Mouse (Mus musculus): ENCODE results near the gene Gm37240.

Gene Gm37240

DNA sequence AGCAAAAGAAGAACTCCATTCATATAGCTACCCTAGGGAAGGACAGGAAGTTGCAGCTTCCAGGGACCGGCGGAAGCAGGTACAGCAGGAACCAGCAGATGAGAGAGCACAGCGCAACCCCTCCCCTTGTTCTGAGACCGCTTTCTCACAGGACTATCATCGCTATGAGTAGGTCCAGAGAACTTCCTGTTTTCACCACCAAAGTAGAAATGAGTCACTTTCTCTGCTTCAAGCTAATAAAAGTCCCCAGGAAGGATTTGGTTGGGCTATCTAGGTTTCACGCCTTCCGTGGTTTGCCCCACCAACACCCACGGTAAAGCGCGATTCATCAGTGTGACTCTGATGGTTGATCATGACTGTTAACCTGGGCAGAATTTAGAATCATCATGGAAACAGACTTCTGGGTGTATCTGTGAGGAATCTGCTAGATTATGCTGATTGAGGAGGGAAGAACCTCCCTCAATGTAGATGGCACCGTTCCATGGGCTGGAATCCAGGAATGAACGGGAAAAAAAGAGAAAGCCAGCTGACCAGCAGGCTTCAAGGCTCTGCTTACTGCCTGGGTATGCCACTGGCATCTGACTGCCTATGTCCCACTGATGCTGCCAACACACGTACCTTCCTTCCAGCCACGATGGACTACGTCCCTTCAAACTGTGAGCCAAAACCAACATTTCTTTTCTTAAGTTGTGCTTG lies 1172.1 kb downstream of the Gm37240 start:
- in situ Hi-C loops (cut with MboI, MseI): no loop called here

DNA sequence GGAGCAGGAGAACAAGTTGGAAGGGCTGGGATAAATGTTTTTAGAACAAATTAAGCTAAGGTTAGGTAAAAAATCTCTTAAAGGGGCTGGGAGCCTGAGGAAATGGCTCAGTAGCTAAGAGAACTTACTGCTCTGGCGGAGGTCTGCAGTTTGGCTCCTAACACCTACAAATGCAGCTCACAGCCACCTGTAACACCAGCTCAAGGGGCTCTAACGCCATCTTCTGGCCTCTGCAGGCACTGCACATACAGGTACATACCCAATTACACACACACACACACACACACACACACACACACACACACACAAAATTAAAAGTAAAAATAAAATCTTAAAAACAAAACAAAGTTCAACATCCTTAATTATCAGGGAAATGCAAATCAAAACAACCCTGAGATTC lies 1174.4 kb downstream of the Gm37240 start:
- in situ Hi-C loops (cut with MboI, MseI): no loop called here

DNA sequence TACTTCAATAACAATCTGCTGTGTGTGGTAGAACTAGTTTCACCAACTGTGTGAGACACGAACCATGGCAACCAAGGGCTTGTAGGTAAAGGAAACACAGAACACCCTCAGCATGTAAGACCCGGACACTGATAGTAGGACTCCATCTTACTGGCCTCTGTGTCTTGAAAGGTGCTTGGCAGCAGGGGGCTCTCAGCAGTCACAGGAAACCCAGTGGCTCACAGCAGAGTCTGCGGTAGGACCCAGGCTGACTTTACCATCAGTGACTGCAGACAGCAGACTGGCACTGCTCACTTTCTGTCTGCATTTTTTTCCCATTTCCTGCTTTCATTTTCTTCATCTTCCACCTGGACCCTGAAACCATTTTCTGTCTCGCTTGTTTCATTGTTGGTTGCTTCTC lies 1176.6 kb downstream of the Gm37240 start:
- in situ Hi-C loops (cut with MboI, MseI): no loop called here

DNA sequence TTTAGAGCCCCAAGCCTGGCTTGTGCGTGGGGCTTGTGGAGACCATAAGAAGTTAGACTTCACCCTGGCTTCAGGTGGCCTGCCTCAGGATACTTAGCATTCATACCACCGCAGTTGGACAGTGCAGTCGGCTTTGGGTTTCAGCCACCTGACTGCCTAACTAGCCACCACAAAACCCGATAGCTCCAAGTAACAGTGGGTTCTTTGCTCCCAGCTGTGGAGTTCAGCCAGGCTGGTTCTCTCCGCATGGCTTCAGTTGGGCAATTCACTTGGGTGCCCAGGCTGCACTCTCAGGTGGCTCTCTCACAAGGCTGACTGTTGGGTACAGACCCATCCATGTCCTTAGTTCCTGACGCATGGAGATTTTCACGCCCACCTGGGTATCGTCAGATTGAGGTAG lies 1177.4 kb downstream of the Gm37240 start:
- in situ Hi-C loops (cut with MboI, MseI): loop anchor here (10.0 kb wide), 1 partner anchor 475 kb away; no protein-coding TSS in a partner anchor

DNA sequence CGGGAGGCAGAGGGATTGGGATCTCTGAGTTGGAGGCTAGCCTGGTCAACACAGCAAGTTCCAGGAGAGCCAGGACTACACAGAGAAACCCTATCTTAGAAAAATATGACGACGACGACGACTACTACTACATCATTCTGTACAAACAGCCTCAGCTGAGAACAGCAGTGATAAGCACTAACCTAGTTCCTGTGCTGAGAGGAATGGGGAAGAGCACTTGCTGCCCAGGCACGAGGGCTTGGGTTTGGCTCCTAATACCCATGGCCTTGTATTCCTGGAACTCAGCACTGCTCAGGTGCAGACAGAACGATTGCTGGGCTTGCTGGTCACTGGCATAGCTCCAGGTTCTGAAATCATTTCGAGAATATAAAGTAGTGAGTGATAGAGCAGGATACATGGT lies 1178.2 kb downstream of the Gm37240 start:
- in situ Hi-C loops (cut with MboI, MseI): loop anchor here (10.0 kb wide), 1 partner anchor 476 kb away; no protein-coding TSS in a partner anchor

DNA sequence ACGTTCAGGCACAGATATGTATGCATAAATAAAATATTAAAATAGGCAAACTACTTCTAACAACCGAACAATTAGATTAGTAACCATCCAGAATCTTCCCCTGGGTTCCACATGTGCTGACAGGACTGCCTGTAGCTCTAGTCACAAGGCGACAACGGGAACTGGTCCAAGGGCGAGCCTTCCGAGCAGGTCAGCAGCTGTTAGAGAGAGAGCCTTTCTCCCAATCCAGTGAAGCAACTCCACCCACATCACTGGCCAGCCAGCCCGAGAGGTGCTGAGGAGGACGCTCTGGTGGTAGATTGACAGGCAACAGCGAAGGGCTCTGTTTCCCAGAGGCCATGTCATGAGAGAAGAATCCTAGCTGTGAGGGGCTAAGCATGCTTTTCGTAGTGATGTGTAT lies 1178.8 kb downstream of the Gm37240 start:
- in situ Hi-C loops (cut with MboI, MseI): loop anchor here (10.0 kb wide), 1 partner anchor 476 kb away; no protein-coding TSS in a partner anchor

DNA sequence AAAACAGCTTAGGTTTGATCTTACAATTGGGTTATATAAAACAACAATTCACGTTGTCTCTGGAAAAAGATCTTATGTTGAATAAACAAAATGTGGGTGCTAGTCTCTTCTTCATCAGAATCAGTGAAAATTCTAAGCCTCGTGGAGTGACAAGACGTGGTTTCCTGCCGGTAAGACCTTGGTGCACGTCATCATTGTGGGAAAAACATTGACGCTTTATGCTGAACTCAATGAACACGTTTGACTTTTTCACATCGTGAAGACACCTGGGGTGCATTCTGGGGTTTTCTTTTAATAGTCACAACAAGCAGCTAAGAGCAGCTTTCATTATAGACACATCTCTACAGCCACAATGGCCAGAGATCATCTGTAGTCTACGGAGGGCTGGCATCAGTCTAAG lies 1182.1 kb downstream of the Gm37240 start:
- in situ Hi-C loops (cut with MboI, MseI): loop anchor here (10.0 kb wide), 1 partner anchor 480 kb away; no protein-coding TSS in a partner anchor

DNA sequence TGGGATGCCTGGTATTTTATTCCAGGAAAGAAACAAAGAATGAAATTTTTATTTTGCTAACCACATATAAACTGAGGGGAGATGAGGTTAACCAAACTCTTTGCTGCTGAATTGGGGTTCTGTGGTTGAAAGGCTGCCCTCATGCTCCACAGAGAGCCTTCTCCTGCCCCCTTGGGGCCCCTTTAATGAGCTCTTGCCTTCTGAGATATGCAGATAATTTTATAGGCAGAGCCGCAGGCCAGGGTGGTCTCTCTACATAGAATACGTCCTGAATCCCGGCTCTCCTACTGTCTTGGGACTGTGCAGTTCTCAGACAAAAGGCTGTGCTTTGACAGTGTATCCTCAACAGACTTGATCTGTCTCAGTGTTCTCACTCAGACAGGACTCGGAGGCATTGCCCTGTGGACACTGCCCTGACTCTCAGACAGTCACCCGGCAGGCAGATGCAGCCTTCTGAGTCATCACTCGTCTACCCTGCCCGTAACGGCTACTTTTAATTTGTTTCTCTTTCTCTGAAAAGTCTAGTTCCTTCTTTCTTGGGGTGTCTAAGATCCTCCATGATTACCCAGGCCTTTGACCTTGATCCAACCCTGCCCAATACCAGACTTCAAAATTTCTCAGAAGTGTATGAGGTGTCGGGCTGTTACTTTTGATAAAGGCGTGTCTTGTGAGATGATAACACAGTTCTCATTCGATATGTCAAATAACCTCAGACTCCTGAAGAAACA lies 1184.1 kb downstream of the Gm37240 start:
- in situ Hi-C loops (cut with MboI, MseI): loop anchor here (10.0 kb wide), 1 partner anchor 482 kb away; no protein-coding TSS in a partner anchor

DNA sequence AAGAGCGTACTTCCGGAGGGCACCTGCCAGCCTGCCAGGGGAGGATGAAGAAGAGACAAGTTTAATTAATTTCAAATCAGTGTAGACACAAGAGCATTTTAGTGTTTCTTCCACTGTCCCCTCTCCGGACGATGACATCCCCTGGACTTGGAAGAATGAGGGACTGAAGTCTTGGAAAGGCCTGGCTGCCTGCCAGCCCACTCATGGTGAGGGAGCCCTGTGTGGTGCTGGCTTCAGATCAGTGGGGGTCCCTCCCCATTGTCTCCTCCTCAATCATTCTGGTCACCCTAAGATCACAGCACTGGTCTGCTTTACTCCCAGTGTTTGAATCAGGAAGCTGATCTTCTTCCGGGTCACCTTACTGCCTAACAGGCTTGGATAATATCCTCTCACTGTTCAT lies 1185.4 kb downstream of the Gm37240 start:
- in situ Hi-C loops (cut with MboI, MseI): loop anchor here (10.0 kb wide), 1 partner anchor 483 kb away; no protein-coding TSS in a partner anchor

DNA sequence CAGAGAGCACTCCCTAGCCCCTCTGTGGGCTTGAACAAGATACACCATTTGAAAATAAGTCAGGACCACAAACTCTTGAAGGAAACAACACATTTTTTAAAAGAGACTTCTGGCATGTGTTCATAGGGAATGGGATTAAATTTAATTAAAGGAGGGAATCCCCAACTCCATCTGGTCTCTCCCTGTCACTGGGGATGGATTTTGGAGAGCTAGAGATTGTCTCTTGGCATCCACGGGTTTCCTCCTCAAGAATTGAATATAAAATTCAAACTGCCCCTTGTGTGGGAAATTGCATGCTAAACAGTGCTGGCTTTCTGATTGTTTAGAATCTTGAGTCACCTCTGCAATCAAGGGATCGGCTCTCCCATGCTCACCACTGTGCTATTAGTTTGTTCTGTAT lies 1185.8 kb downstream of the Gm37240 start:
- in situ Hi-C loops (cut with MboI, MseI): loop anchor here (10.0 kb wide), 1 partner anchor 483 kb away; no protein-coding TSS in a partner anchor

DNA sequence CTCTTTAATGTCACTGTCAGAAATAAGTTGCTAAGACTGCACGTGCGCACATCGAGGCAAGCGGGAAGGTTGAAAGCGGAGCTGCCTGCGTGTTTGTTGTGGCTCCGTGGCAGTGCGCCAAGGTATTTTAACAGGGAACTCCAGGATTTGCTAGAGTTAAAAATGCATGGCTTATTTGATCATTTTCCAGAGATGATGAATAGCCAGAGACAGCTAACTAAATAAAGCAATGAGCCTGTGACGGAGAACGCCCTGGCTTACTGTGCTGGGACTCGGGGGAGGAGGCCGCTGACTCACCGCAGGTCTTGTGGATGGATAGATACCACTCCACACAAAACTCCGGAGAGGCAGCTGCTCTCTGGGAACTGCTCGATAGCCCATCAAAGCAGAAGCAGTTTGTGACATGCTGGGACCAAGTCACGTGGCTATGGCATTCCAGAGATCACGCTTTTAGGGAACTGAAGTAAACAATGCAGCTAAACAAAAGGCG lies 1190.8 kb downstream of the Gm37240 start:
- in situ Hi-C loops (cut with MboI, MseI): no loop called here

DNA sequence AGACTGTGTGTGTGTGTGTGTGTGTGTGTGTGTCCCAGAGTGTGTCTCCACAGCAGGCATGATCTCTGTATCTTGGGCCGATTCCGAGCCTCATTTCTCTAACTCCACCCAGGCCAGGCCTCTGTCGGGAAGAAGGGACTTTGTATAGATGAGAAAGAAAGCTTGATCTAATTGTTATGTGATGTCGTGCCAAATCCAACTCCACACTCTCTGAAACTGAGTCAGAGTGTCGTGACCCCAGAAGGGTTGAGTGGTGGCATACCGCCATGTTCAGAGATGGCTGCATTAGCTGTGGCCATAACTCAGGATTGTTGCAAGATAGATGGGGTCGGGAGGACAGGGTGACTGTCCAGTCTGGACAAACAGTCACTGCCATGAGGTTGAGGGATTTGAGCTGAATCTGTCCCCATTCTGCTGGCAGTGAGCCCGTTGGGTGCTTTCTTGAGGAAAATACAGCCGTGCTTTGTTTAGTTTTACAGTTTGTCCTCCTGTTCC lies 1191.4 kb downstream of the Gm37240 start:
- in situ Hi-C loops (cut with MboI, MseI): no loop called here

DNA sequence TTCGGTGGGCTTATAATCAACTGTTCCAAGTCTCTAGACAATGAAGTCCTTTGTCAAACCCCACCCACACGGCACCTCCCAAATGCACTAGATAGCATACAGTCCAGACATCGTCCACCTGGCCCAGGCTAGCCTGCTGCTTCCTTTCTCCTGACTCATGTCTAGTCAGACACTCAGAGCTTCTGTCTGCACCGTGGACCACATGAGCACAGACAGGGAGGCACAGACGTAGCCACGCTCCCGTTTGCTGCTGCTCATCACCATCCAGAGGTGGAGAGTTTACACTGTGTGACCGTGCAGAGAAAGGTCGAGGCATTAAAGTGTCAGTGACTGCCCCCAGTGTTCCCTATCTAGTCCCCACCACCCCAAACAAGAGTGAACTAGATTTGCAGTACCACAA lies 1191.9 kb downstream of the Gm37240 start:
- in situ Hi-C loops (cut with MboI, MseI): no loop called here

DNA sequence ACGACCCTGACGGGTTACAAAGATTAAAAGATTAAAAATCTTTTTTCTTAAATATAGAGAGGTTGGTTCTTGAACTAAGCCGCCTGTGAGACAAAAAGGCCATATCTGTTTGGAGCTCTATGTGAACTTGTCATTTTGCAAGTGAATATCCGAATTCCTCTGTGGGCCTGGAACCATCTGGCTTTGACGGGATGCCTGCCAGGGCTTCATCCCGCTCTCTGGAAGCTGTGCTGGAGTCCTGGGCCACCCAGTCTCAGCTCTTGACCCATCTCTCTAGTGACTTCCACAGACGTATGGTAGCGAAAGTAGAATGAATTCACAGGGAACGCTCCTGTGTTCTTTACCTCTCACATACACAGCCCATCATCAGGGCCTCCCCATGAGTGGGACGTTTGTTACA lies 1193.4 kb downstream of the Gm37240 start:
- in situ Hi-C loops (cut with MboI, MseI): no loop called here

DNA sequence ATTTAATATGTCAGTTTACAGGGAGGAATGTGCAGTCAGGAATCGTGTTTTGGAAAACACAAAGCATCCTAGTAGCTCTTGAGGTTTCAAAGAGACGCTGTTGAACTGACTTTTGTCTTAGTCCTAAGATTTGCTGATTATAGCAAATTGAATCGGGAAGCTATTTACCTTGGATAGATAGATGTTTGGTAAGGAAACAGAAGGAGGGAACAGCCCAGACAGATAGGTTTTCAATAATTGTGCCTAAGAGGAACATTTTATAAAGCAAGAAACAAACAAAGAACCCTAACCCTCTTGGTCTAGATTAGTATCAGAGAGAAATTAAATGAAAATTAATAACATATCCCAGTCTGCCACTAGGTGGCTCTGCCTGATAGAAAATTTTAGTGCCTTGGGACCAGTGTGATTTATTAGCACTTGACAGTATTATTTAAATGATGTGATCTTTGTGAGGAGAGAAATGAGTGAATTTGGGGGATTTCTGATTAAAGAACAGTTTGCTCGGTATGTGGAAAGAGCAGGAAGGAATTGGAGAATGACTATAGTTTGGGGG lies 1194.6 kb downstream of the Gm37240 start:
- in situ Hi-C loops (cut with MboI, MseI): no loop called here

DNA sequence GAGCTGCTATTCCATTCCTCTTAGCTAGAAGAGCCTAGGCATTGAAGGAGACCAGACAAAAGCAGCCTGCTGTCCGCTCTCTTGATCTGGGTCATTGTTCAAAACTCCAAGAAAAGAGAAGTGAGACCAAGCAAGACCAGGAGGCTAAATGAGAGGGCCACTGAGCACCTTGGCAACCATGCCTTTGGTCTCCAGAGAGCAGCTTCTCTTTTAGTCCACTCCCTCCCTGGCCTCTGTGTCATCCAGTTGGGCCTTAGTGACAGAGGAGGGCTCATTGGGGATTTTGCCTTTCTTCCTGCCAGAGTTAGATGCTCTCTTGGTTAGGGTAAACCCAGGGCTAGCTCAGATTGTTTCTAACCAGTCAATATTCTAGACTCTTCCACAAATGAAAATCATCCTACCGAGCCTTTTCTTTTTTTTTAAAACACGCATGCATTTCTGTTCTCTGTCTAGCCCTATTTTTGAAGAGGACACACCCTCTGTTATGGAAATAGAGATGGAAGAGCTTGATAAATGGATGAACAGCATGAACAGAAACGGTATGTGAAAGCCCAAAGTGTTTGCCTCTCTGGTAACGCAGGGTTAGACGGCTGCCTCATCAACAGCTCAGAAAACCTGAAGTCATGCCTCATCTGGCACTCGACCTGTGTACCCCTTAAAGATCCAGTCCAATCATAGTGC lies 1197.1 kb downstream of the Gm37240 start:
- in situ Hi-C loops (cut with MboI, MseI): no loop called here

DNA sequence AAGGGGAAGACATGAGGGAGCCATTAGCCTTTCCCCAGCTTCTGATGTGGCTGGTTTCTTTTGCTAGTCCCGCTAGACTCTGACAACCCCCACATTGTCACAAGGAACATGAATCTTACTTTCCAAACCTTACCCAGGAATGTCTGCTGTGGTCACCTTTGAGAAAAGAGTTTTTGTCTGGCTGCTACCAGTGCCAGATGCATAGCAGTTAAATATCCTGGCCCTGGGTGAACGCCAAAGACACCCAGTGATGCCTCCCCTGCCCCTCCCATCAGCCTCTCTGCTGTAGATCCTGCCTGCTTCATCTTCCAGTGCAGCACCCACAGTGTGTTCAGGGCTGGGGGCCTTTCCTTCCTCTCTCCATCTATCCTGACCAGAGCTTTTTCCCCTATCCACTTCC lies 1197.7 kb downstream of the Gm37240 start:
- in situ Hi-C loops (cut with MboI, MseI): no loop called here

DNA sequence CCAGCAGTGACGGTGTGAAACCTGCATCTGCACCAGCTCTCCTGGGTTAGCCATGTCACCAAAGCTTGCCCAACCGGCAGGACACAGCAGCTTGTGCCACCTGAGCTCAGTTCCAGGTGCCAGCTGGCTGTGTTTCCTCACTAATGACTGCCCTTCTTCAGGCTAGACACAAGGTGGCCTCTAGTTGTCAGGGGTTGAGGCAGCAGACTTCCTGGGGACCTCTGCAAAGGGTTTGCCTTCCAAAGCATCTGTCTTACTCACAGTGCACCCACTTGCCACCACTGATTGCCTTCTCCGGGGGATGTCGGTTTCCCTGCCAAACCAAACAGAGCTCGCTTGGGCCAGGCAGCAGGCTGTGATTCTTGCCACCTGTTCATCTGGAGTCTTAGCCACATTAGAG lies 1199.1 kb downstream of the Gm37240 start:
- in situ Hi-C loops (cut with MboI, MseI): no loop called here

DNA sequence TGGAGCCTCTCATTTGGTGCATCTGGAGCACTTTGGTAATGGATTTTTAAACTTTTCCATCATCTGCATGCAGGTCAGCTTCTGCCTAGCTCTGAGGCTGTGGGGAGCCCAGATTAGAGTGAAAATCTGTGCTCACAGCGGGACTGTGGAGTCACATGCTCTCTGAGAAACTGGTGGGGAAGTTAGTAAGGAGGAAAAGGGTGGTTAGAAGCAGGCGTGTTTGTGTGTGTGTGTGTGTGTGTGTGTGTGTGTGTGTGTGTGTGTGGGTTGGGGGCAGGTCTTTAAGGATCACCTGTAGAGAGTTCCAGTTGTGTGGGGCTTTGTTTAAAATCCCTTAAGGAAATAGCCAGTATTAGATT lies 1199.9 kb downstream of the Gm37240 start:
- in situ Hi-C loops (cut with MboI, MseI): no loop called here

DNA sequence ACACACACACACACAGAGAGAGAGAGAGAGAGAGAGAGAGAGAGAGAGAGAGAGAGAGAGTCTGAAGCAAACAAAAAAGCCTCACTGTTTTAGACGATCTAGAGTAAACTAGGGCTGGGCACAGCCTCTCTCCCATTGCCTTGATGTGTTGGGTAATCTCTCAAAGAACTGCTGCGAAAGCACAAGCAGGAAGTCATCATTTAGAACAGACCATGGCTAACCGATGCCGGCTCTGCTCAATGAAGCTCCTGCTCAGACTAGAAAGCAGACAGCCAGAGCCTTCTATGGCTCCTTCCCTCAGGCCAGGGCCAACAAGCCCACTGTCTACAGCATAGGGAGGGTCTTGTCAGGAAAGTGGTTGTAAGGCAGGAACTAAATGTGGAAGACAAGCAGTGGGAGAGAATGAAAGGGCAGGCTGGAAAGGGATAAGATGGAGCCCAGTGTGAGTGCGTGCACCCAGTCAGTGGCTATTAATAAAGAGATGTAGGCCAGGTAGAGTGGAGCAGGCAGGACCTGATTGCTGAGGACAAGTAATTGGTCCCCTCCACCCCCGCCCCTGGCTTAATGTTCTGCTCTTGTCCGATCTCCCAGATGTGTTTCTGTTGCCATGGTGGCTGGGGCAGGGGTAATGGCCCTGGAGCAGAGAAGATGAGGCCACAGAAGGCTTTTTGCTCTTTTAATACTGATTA lies 1200.4 kb downstream of the Gm37240 start:
- in situ Hi-C loops (cut with MboI, MseI): no loop called here

DNA sequence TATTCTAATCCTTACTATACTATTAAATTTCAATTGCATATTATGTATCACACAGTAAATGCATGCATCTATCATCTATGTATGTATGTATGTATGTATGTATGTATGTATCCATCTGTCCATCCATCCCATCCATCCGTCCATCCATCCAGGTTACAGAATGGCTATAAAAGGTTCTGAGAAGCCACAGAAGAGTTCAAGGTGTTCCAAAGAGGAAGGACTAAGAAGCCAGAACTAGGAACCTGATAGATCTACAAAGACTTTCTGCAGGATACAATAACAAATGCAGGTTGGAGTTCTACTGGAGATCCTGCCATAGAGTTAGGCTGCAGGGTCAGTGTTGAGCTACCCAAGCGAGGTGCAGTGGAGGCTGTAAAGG lies 1201.0 kb downstream of the Gm37240 start:
- in situ Hi-C loops (cut with MboI, MseI): no loop called here
